Mouse (Mus musculus) E14TG2a.4 (cell line): ENCODE results near the gene Arpc3.
"Not testable (repeated sequence)": the region's sequence is repeated elsewhere in the genome, so short reads cannot be mapped to it uniquely, and the experiment has no call there.

Experiments used
- H3K27me3 ChIP-seq: 2 replicates; pipeline ENCODE4 v1.6.1; 2014; ENCODE audit warnings: low read length, control low read depth; ENCODE audit not compliant: insufficient read depth
- H3K36me3 ChIP-seq: 2 replicates; pipeline ENCODE4 v1.6.1; 2014; ENCODE audit warnings: low read length, control low read depth; ENCODE audit not compliant: insufficient read depth
- H3K4me1 ChIP-seq: replicated peaks from 2 replicates; pipeline ENCODE4 v1.6.1; 2014; ENCODE audit warnings: low read depth, low read length, control low read depth
- H3K4me3 ChIP-seq: replicated peaks from 2 replicates; pipeline ENCODE4 v1.5.1; 2014; ENCODE audit warnings: mild to moderate bottlenecking, low read length
- H3K9me3 ChIP-seq: 2 replicates; pipeline ENCODE4 v1.6.1; 2014; ENCODE audit warnings: low read length, control low read depth
- CTCF ChIP-seq: conservative IDR thresholded peaks from 2 replicates; pipeline ENCODE4 v1.5.1; 2014; ENCODE audit warnings: low read length
- NANOG ChIP-seq: IDR thresholded peaks from 2 replicates; pipeline ENCODE4 v1.6.1; 2014; ENCODE audit warnings: borderline replicate concordance, low read length, mixed read lengths
- POU5F1 ChIP-seq: IDR thresholded peaks from 2 replicates; pipeline ENCODE4 v1.6.1; 2014; ENCODE audit warnings: low read length, borderline replicate concordance

Arpc3 gene

GRCm38 (mm10) chr5:122452194-122452593 is 60.5 kb downstream of the Arpc3 start:
- TF ChIP-seq NANOG (no peak), CTCF (no peak)
- Histone ChIP-seq H3K9me3 (no peaks in the 10 kb centered on the region), H3K27me3 (no peaks in the 10 kb centered on the region), H3K36me3 (peaks cover 88% of the 10 kb centered on the region), H3K4me3 (no peak overlapping the region; the same call in 1 of the 2 replicates), H3K4me1 (peaks cover 94% of the 10 kb centered on the region)

- TF ChIP-seq NANOG (peak; percentile 72; the same call in 1 of the 2 replicates), POU5F1 (no peak; the same call in 1 of the 2 replicates), CTCF (no peak)
- no peaks in the 10 kb centered on the region for H3K9me3 ChIP-seq
- H3K4me1 ChIP-seq = peaks cover 95% of the 10 kb centered on the region
- no peak overlapping the region; the same call in 1 of the 2 replicates for H3K4me3 ChIP-seq
- H3K36me3 ChIP-seq = peaks cover 95% of the 10 kb centered on the region
- no peaks in the 10 kb centered on the region for H3K27me3 ChIP-seq
Observed at GRCm38 (mm10) chr5:122453188-122453587, 61.5 kb downstream of the Arpc3 start.

- Histone ChIP-seq H3K4me1 (peaks cover 95% of the 10 kb centered on the region), H3K36me3 (peaks cover 97% of the 10 kb centered on the region), H3K27me3 (no peaks in the 10 kb centered on the region), H3K4me3 (peak overlapping the region; percentile 20; the same call in 1 of the 2 replicates), H3K9me3 (no peaks in the 10 kb centered on the region)
- no peak for TF ChIP-seq CTCF
- TF ChIP-seq POU5F1 = no peak
- TF ChIP-seq NANOG = no peak
Observed at GRCm38 (mm10) chr5:122454442-122454841, 62.8 kb downstream of the Arpc3 start.

GRCm38 (mm10) chr5:122454883-122455282 is 63.2 kb downstream of the Arpc3 start:
- Histone ChIP-seq H3K4me1 (peaks cover 94% of the 10 kb centered on the region), H3K9me3 (no peaks in the 10 kb centered on the region), H3K27me3 (no peaks in the 10 kb centered on the region), H3K36me3 (peaks cover 97% of the 10 kb centered on the region), H3K4me3 (peak overlapping the region; percentile 20; the same call in 1 of the 2 replicates)
- TF ChIP-seq CTCF (no peak), POU5F1 (no peak), NANOG (no peak)

GRCm38 (mm10) chr5:122455584-122455983 is 63.9 kb downstream of the Arpc3 start:
- Histone ChIP-seq H3K4me1 (peaks cover 92% of the 10 kb centered on the region), H3K4me3 (0 out of 2 replicates have a peak overlapping the region, but pooled peaks have one; percentile 20), H3K9me3 (no peaks in the 10 kb centered on the region), H3K36me3 (peaks cover 97% of the 10 kb centered on the region), H3K27me3 (no peaks in the 10 kb centered on the region)
- TF ChIP-seq NANOG (no peak), POU5F1 (no peak), CTCF (no peak)

GRCm38 (mm10) chr5:122457054-122457453 is 65.4 kb downstream of the Arpc3 start:
- Histone ChIP-seq H3K36me3 (peaks cover 97% of the 10 kb centered on the region), H3K4me1 (peaks cover 77% of the 10 kb centered on the region)
- not testable (repeated sequence) for H3K27me3 ChIP-seq, H3K4me3 ChIP-seq, H3K9me3 ChIP-seq
- TF ChIP-seq CTCF = peak; percentile 10; the same call in 1 of the 2 replicates

- peaks cover 97% of the 10 kb centered on the region for H3K36me3 ChIP-seq
- peaks cover 67% of the 10 kb centered on the region for H3K4me1 ChIP-seq
- no peak overlapping the region for H3K4me3 ChIP-seq
- TF ChIP-seq NANOG = no peak
- TF ChIP-seq CTCF = no peak
- no peak for TF ChIP-seq POU5F1
- H3K27me3 ChIP-seq = no peaks in the 10 kb centered on the region
- no peaks in the 10 kb centered on the region for H3K9me3 ChIP-seq
Observed at GRCm38 (mm10) chr5:122458066-122458465, 66.4 kb downstream of the Arpc3 start.

GRCm38 (mm10) chr5:122459335-122459734 is 67.7 kb downstream of the Arpc3 start:
- TF ChIP-seq POU5F1 (no peak), NANOG (no peak), CTCF (no peak)
- Histone ChIP-seq H3K27me3 (no peaks in the 10 kb centered on the region), H3K36me3 (peaks cover 100% of the 10 kb centered on the region), H3K4me3 (no peak overlapping the region), H3K9me3 (no peaks in the 10 kb centered on the region), H3K4me1 (peaks cover 55% of the 10 kb centered on the region)

- H3K36me3 ChIP-seq = peaks cover 100% of the 10 kb centered on the region
- H3K4me3 ChIP-seq = no peak overlapping the region
- H3K9me3 ChIP-seq = no peaks in the 10 kb centered on the region
- TF ChIP-seq CTCF = no peak
- no peak for TF ChIP-seq POU5F1
- TF ChIP-seq NANOG = no peak
- H3K27me3 ChIP-seq = no peaks in the 10 kb centered on the region
- H3K4me1 ChIP-seq = peaks cover 41% of the 10 kb centered on the region
Observed at GRCm38 (mm10) chr5:122460656-122461055, 69.0 kb downstream of the Arpc3 start.
